8 mouse cellular contexts compared by ENCODE assay signal in the genomic region with DNA sequence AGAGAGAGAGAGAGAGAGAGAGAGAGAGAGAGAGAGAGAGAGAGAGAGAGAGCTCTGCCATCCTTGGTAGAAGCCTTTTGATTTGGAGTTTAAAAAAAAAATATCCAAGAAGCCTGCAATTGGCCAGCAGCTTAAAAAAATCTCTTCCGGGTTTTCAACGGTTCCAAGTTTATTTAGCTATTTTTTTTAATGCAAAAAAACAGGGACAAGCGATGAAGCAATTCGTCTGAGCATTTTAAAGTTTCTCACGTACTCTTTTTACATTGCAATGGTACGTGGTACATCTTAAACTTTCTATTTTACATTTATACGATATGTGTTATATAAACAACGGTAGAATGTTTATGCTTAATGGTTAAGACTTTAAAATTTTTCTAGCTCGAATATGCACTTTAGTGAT. TPM values are rescaled to one million over a fixed set of nuclear protein-coding genes. Genes with fewer than 3 reads are reported as not detected.
DNase-seq lines count a peak whose midpoint lies in the region; ATAC-seq and TF ChIP-seq lines count a peak whose summit lies in the region.

A gene (plus strand): TSS at position 94 of the 400 bp plus-strand sequence.

- peak within 1 kb of the TSS; percentile 33 for H3K4me3 ChIP-seq in kidney, postnatal 0 days (replicated peaks; ENCODE audit: low read depth, low read length)
- H3K4me3 ChIP-seq in forebrain, embryonic 16.5 days (replicated peaks; ENCODE audit: low read length), result peak within 1 kb of the TSS; percentile 58
- H3K4me3 ChIP-seq in hindbrain, embryonic 14.5 days (replicated peaks; ENCODE audit: low read length), result peak within 1 kb of the TSS; percentile 41
- peak within 1 kb of the TSS; percentile 60 for H3K4me3 ChIP-seq in liver, embryonic 15.5 days (replicated peaks)

- no peaks in the 10 kb centered on the region for H3K27me3 ChIP-seq in kidney, postnatal 0 days (ENCODE audit: insufficient read depth, low read length)
- H3K27me3 ChIP-seq in forebrain, embryonic 16.5 days (replicated peaks; ENCODE audit: control insufficient read depth, insufficient read depth, low read length), result no peaks in the 10 kb centered on the region
- H3K27me3 ChIP-seq in hindbrain, embryonic 14.5 days (ENCODE audit: control insufficient read depth, insufficient read depth, low read length), result peaks cover 18% of the 10 kb centered on the region; the same call in 1 of the 2 replicates
- peaks cover 39% of the 10 kb centered on the region for H3K27me3 ChIP-seq in liver, embryonic 15.5 days

- no peaks in the 10 kb centered on the region for H3K9me3 ChIP-seq in kidney, postnatal 0 days (replicated peaks; ENCODE audit: low read length)
- H3K9me3 ChIP-seq in forebrain, embryonic 16.5 days (ENCODE audit: control insufficient read depth, low read length), result no peaks in the 10 kb centered on the region
- H3K9me3 ChIP-seq in hindbrain, embryonic 14.5 days (ENCODE audit: control insufficient read depth, low read length), result no peaks in the 10 kb centered on the region
- H3K9me3 ChIP-seq in liver, embryonic 15.5 days (replicated peaks), result no peaks in the 10 kb centered on the region

- H3K36me3 ChIP-seq in kidney, postnatal 0 days (ENCODE audit: insufficient read depth, low read length), result no peaks in the 10 kb centered on the region
- no peaks in the 10 kb centered on the region for H3K36me3 ChIP-seq in forebrain, embryonic 16.5 days (ENCODE audit: control insufficient read depth, insufficient read depth)
- H3K36me3 ChIP-seq in hindbrain, embryonic 14.5 days (replicated peaks; ENCODE audit: control insufficient read depth, insufficient read depth), result no peaks in the 10 kb centered on the region
- no peaks in the 10 kb centered on the region for H3K36me3 ChIP-seq in liver, embryonic 15.5 days (replicated peaks)

- peak within 1 kb of the TSS; percentile 92 for H3K27ac ChIP-seq in kidney, postnatal 0 days
- H3K27ac ChIP-seq in forebrain, embryonic 16.5 days (ENCODE audit: low read length), result peak within 1 kb of the TSS; percentile 92
- H3K27ac ChIP-seq in hindbrain, embryonic 14.5 days, result peak within 1 kb of the TSS; percentile 89
- H3K27ac ChIP-seq in liver, embryonic 15.5 days (replicated peaks), result peak within 1 kb of the TSS; percentile 78

- no peaks in the 10 kb centered on the region; the same call in 1 of the 2 replicates for H3K4me1 ChIP-seq in kidney, postnatal 0 days (replicated peaks; ENCODE audit: insufficient read depth, low read length)
- H3K4me1 ChIP-seq in forebrain, embryonic 16.5 days (replicated peaks; ENCODE audit: control insufficient read depth, insufficient read depth, low read length), result peaks cover 37% of the 10 kb centered on the region
- H3K4me1 ChIP-seq in hindbrain, embryonic 14.5 days (replicated peaks; ENCODE audit: control insufficient read depth, insufficient read depth, low read length), result 0 out of 2 replicates have a peak, but pooled peaks cover 3% of the 10 kb centered on the region
- H3K4me1 ChIP-seq in liver, embryonic 15.5 days (replicated peaks), result peaks cover 15% of the 10 kb centered on the region

- peak within 1 kb of the TSS; percentile 70 for H3K4me2 ChIP-seq in kidney, postnatal 0 days (ENCODE audit: low read length)
- H3K4me2 ChIP-seq in forebrain, embryonic 16.5 days (ENCODE audit: low read length), result peak within 1 kb of the TSS; percentile 80
- H3K4me2 ChIP-seq in hindbrain, embryonic 14.5 days (replicated peaks), result peak within 1 kb of the TSS; percentile 92
- H3K4me2 ChIP-seq in liver, embryonic 15.5 days, result peak within 1 kb of the TSS; percentile 79

- peak; percentile 90 for DNase-seq in kidney, postnatal 0 days (ENCODE audit: low spot score)
- no peak for DNase-seq in kidney, adult 11 months
- peak; percentile 72 for DNase-seq in MN1 (ENCODE audit: low spot score)
- DNase-seq in hindbrain, embryonic 14.5 days (ENCODE audit: low spot score), result no peak
- DNase-seq in spleen, postnatal 10 days (ENCODE audit: low spot score in 2 of 2), result no peak

- 0% methylated on average over 9 of the region's 9 CpGs for WGBS in kidney, postnatal 0 days
- 0% methylated on average over 9 of the region's 9 CpGs for WGBS in forebrain, embryonic 16.5 days
- WGBS in hindbrain, embryonic 14.5 days, result under 1% methylated on average over 9 of the region's 9 CpGs
- WGBS in liver, embryonic 15.5 days (ENCODE audit: insufficient replicate concordance), result 0% methylated on average over 9 of the region's 9 CpGs

- peak within 1 kb of the TSS; percentile 50 for H3K9ac ChIP-seq in kidney, postnatal 0 days (ENCODE audit: low read depth, low read length)
- peak within 1 kb of the TSS; percentile 68 for H3K9ac ChIP-seq in forebrain, embryonic 16.5 days (replicated peaks; ENCODE audit: low read depth, low read length)
- H3K9ac ChIP-seq in hindbrain, embryonic 14.5 days, result peak within 1 kb of the TSS; percentile 66
- peak within 1 kb of the TSS; percentile 21; the same call in 1 of the 2 replicates for H3K9ac ChIP-seq in liver, embryonic 15.5 days

- TF ChIP-seq CTCF in kidney, postnatal 0 days (IDR thresholded peaks at IDR 0.05; ENCODE audit: low read depth), result no peak

- no peak for ATAC-seq in kidney, postnatal 0 days (replicated peaks; ENCODE audit: low FRiP score, low read depth)
- no peak for ATAC-seq in forebrain, embryonic 16.5 days
- ATAC-seq in hindbrain, embryonic 14.5 days (ENCODE audit: low FRiP score), result no peak
- ATAC-seq in liver, embryonic 15.5 days (ENCODE audit: insufficient read depth), result no peak
- ATAC-seq in activated CD4-positive, CD25-positive, alpha-beta regulatory T cell, adult 4 months, result no peak

RNA-seq across cellular contexts. Expression of the gene that starts here (rescaled TPM):
- 25.9 and 29.1 TPM in 2 replicates for polyA plus RNA-seq in kidney, postnatal 0 days (2015; fragmentation: Nextera tagmentation; extraction: Ambion mirVana)
- polyA plus RNA-seq in forebrain, embryonic 16.5 days (2015; fragmentation: Nextera tagmentation; extraction: Ambion mirVana), result 88.3 and 97.1 TPM in 2 replicates
- 47.8 and 49.2 TPM in 2 replicates for polyA plus RNA-seq in hindbrain, embryonic 14.5 days (2014; fragmentation: Nextera tagmentation; extraction: Ambion mirVana)
- 4.1 TPM in 2 replicates for polyA plus RNA-seq in liver, embryonic 15.5 days (2015; fragmentation: Nextera tagmentation; extraction: Ambion mirVana)
- 10 to 100 TPM in 1 of 2 experiments, 1 to 10 TPM in 1; 7.3 to 12.6 TPM for polyA plus RNA-seq in activated CD4-positive, CD25-positive, alpha-beta regulatory T cell, adult 4 months (2017; shearing (Covaris generic))

Comparison
In these comparisons a context has a peak if more than half of its experiments do, and no peak if none do; other contexts are left out.
1. DNase-seq: peak in kidney, postnatal 0 days (single experiment) and MN1 (single experiment); none in kidney, adult 11 months (single experiment), hindbrain, embryonic 14.5 days (single experiment) and spleen, postnatal 10 days (0 of 2).
2. Peak in every context shown above with its lines, with median percentiles within 50 percentile points of each other: H3K27ac ChIP-seq, H3K4me2 ChIP-seq, H3K4me3 ChIP-seq and H3K9ac ChIP-seq.